Mouse (Mus musculus): ENCODE measurements at regions not wholly inside any gene's neighbourhood (a gene's known extent, or its start where the extent isn't known, plus 50 kb on each side); places are given as distances from the start of the nearest gene placed in this dataset.

DNA sequence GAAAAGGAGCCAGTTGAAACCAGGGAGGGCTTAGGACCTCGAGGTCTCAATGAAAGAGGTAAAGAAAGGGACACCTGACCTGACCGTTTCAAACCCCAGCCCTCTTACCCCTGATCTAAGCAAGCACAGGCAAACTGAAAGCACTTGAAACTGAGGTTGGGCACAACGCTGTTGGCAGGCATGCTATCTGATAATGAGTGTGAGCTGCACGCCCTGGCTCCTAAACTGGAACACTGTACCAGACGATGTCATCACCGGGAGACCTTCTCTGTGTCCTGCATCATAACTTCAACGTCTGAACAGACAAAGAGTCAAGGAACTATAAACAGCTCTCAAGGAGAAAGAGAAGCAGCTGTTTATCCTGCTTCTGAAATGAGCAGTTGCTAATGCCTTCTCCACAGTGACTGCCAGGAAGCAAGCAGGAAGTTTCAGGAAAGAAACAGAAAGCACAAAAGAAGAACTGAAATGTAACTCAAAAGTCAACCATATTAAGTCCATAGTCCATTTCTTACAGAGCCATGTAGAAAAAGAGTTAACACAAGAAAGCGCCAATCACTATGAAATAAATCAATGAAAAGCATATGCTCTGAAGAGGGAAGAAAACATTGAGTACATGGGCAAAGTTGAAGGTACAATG is 301.3 kb downstream of the Epha4 start:
- no peaks in the 10 kb centered on the region for H3K36me3 ChIP-seq (ENCODE audit: control insufficient read depth, insufficient read depth)
- no peaks in the 10 kb centered on the region for H3K27me3 ChIP-seq (ENCODE audit: control insufficient read depth, insufficient read depth, low read length)
- H3K4me2 ChIP-seq (ENCODE audit: low read depth, low read length), result peak overlapping the region; percentile 62
- H3K9ac ChIP-seq (ENCODE audit: low read length), result peak overlapping the region; percentile 34; the same call in 1 of the 2 replicates
- H3K4me1 ChIP-seq (ENCODE audit: control insufficient read depth, insufficient read depth, low read length), result peaks cover 7% of the 10 kb centered on the region
- H3K9me3 ChIP-seq (replicated peaks; ENCODE audit: control insufficient read depth, low read length), result no peaks in the 10 kb centered on the region
- peak overlapping the region; percentile 73 for H3K27ac ChIP-seq (ENCODE audit: low read length)
- ATAC-seq (replicated peaks; ENCODE audit: extremely low read depth, insufficient read depth, low FRiP score), result peak; percentile 87; the same call in 1 of the 2 replicates
- H3K4me3 ChIP-seq (ENCODE audit: low read length), result peak overlapping the region; percentile 34
- 17% methylated on average over 8 of the region's 8 CpGs for WGBS

DNA sequence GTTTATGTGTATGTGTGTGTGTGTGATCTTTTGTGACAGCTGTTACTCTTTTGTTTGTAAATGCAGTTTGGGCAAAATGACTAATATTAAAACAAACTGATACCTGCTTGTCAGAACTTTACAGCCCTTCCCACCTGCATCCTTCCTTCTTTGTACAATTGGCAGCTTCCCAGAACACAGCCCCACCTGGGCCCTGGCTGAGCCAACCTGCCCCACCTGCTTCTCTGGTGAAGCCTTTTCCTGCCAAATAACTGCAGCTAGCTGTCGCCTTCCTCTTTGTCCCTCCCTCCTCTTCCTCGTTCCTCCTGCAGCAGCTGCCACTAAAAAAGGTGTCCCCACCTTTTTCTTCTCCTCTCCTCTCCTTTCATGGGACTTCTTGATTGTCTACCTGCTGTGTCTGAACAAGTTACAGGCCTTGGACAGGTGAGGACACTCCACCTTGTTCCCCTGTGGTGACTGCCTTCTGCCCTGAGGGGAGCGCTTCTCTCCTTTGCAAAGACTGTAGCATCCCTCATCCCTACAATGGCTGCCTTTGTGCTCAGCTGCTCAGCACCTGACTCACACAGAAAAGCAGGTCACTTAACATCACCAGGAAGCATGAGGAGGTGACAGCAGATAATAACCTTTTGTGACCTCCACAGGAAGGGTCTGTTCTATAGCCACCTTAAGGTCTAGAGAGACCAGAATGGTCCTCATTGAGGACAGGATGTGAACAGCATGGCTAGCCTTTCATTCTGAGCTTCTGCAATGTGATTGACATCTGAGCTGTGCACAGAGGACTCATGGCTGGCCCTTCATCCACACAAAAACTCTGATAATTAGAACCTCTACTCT is 295.2 kb downstream of the Epha4 start:
- Histone ChIP-seq H3K27me3 (ENCODE audit: control insufficient read depth, insufficient read depth, low read length) (no peaks in the 10 kb centered on the region), H3K36me3 (ENCODE audit: control insufficient read depth, insufficient read depth) (no peaks in the 10 kb centered on the region), H3K27ac (ENCODE audit: low read length) (no peak overlapping the region), H3K4me2 (ENCODE audit: low read depth, low read length) (no peak overlapping the region), H3K4me1 (ENCODE audit: control insufficient read depth, insufficient read depth, low read length) (no peaks in the 10 kb centered on the region), H3K9ac (ENCODE audit: low read length) (no peak overlapping the region), H3K4me3 (ENCODE audit: low read length) (no peak overlapping the region), H3K9me3 (replicated peaks; ENCODE audit: control insufficient read depth, low read length) (no peaks in the 10 kb centered on the region)
- 62% methylated on average over 3 of the region's 3 CpGs for WGBS
- ATAC-seq (replicated peaks; ENCODE audit: extremely low read depth, insufficient read depth, low FRiP score), result no peak

DNA sequence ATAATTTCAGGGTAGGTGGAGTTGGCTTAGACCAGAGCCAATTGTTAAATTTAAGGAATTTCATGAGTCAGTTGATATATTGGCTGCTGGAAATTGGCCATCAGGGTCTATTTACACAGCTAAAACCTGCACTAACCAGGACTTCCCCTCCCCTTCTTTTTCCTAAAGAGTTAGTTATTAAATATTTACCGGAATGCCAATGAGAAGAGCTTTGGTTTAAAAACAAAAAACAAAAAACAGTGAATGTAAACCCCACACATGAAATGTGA is 294.6 kb downstream of the Epha4 start:
- no peak overlapping the region for H3K27ac ChIP-seq (ENCODE audit: low read length)
- no peak overlapping the region for H3K9ac ChIP-seq (ENCODE audit: low read length)
- H3K4me1 ChIP-seq (ENCODE audit: control insufficient read depth, insufficient read depth, low read length), result no peaks in the 10 kb centered on the region
- ATAC-seq (replicated peaks; ENCODE audit: extremely low read depth, insufficient read depth, low FRiP score), result no peak
- no peaks in the 10 kb centered on the region for H3K9me3 ChIP-seq (replicated peaks; ENCODE audit: control insufficient read depth, low read length)
- no peak overlapping the region for H3K4me2 ChIP-seq (ENCODE audit: low read depth, low read length)
- H3K36me3 ChIP-seq (ENCODE audit: control insufficient read depth, insufficient read depth), result no peaks in the 10 kb centered on the region
- H3K4me3 ChIP-seq (ENCODE audit: low read length), result no peak overlapping the region
- 77% methylated on average over 1 of the region's 1 CpGs for WGBS
- no peaks in the 10 kb centered on the region for H3K27me3 ChIP-seq (ENCODE audit: control insufficient read depth, insufficient read depth, low read length)

GRCm38 (mm10) chr1:77220783-77221182 is 294.1 kb downstream of the Epha4 start:
- H3K4me3 ChIP-seq (ENCODE audit: low read length), result no peak overlapping the region
- WGBS, result 55% methylated on average over 6 of the region's 6 CpGs
- no peaks in the 10 kb centered on the region for H3K27me3 ChIP-seq (ENCODE audit: control insufficient read depth, insufficient read depth, low read length)
- H3K36me3 ChIP-seq (ENCODE audit: control insufficient read depth, insufficient read depth), result no peaks in the 10 kb centered on the region
- H3K9me3 ChIP-seq (replicated peaks; ENCODE audit: control insufficient read depth, low read length), result no peaks in the 10 kb centered on the region
- no peak overlapping the region for H3K27ac ChIP-seq (ENCODE audit: low read length)
- H3K4me1 ChIP-seq (ENCODE audit: control insufficient read depth, insufficient read depth, low read length), result no peaks in the 10 kb centered on the region
- no peak overlapping the region for H3K9ac ChIP-seq (ENCODE audit: low read length)
- ATAC-seq (replicated peaks; ENCODE audit: extremely low read depth, insufficient read depth, low FRiP score), result no peak
- no peak overlapping the region for H3K4me2 ChIP-seq (ENCODE audit: low read depth, low read length)

GRCm38 (mm10) chr1:77221900-77222299 is 293.0 kb downstream of the Epha4 start:
- H3K4me3 ChIP-seq (ENCODE audit: low read length), result no peak overlapping the region
- no peak for ATAC-seq (replicated peaks; ENCODE audit: extremely low read depth, insufficient read depth, low FRiP score)
- WGBS, result 74% methylated on average over 2 of the region's 2 CpGs
- H3K4me2 ChIP-seq (ENCODE audit: low read depth, low read length), result no peak overlapping the region
- no peak overlapping the region for H3K27ac ChIP-seq (ENCODE audit: low read length)
- no peaks in the 10 kb centered on the region for H3K9me3 ChIP-seq (replicated peaks; ENCODE audit: control insufficient read depth, low read length)
- H3K9ac ChIP-seq (ENCODE audit: low read length), result no peak overlapping the region
- peaks cover 5% of the 10 kb centered on the region; the same call in 1 of the 2 replicates for H3K4me1 ChIP-seq (ENCODE audit: control insufficient read depth, insufficient read depth, low read length)
- H3K27me3 ChIP-seq (ENCODE audit: control insufficient read depth, insufficient read depth, low read length), result no peaks in the 10 kb centered on the region
- no peaks in the 10 kb centered on the region for H3K36me3 ChIP-seq (ENCODE audit: control insufficient read depth, insufficient read depth)

GRCm38 (mm10) chr1:77226546-77226945 is 288.3 kb downstream of the Epha4 start:
- ATAC-seq (replicated peaks; ENCODE audit: extremely low read depth, insufficient read depth, low FRiP score), result no peak
- 28% methylated on average over 4 of the region's 4 CpGs for WGBS

DNA sequence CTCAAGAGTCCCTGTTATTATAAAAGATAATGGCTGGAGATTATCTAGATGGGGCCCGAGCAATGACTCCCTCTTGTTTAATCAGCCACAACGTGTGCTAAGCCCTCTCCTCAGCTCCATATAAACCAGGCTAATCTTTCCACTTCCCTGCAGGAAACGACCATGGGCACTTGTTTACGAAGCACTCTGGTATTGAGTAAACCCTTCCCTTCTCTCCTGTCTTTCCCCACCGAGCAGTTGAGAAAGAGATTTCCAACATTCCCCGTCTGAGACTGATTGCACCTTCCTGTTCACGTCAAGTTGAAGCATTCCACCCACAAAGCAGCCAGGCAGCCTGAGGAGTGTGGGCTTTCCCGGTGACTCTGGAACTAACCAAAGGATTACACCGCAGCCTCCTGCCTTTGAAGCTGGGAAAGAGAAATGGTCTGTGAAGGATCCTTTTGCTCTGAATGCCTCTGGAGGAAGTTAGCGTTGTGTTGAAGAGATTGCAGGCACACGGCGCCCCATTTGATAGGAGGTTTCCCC is 287.8 kb downstream of the Epha4 start:
- peaks cover 5% of the 10 kb centered on the region; the same call in 1 of the 2 replicates for H3K4me1 ChIP-seq (ENCODE audit: control insufficient read depth, insufficient read depth, low read length)
- no peak overlapping the region for H3K4me3 ChIP-seq (ENCODE audit: low read length)
- no peaks in the 10 kb centered on the region; the same call in 1 of the 2 replicates for H3K9me3 ChIP-seq (replicated peaks; ENCODE audit: control insufficient read depth, low read length)
- H3K9ac ChIP-seq (ENCODE audit: low read length), result no peak overlapping the region
- no peaks in the 10 kb centered on the region for H3K27me3 ChIP-seq (ENCODE audit: control insufficient read depth, insufficient read depth, low read length)
- H3K4me2 ChIP-seq (ENCODE audit: low read depth, low read length), result peak overlapping the region; percentile 5
- 13% methylated on average over 12 of the region's 12 CpGs for WGBS
- peak; percentile 49; the same call in 1 of the 2 replicates for ATAC-seq (replicated peaks; ENCODE audit: extremely low read depth, insufficient read depth, low FRiP score)
- H3K27ac ChIP-seq (ENCODE audit: low read length), result no peak overlapping the region
- no peaks in the 10 kb centered on the region for H3K36me3 ChIP-seq (ENCODE audit: control insufficient read depth, insufficient read depth)

More at GRCm38 (mm10) chr1:77226546-77226945, 288.3 kb downstream of the Epha4 start:
- peak overlapping the region; percentile 5; the same call in 1 of the 2 replicates for H3K4me2 ChIP-seq (ENCODE audit: low read depth, low read length)
- H3K9ac ChIP-seq (ENCODE audit: low read length), result no peak overlapping the region
- no peaks in the 10 kb centered on the region; the same call in 1 of the 2 replicates for H3K9me3 ChIP-seq (replicated peaks; ENCODE audit: control insufficient read depth, low read length)
- H3K4me1 ChIP-seq (ENCODE audit: control insufficient read depth, insufficient read depth, low read length), result peaks cover 5% of the 10 kb centered on the region; the same call in 1 of the 2 replicates
- H3K4me3 ChIP-seq (ENCODE audit: low read length), result no peak overlapping the region
- H3K27ac ChIP-seq (ENCODE audit: low read length), result no peak overlapping the region
- H3K36me3 ChIP-seq (ENCODE audit: control insufficient read depth, insufficient read depth), result no peaks in the 10 kb centered on the region
- no peaks in the 10 kb centered on the region for H3K27me3 ChIP-seq (ENCODE audit: control insufficient read depth, insufficient read depth, low read length)

GRCm38 (mm10) chr1:77227800-77228199 is 287.1 kb downstream of the Epha4 start:
- no peak overlapping the region for H3K9ac ChIP-seq (ENCODE audit: low read length)
- H3K4me2 ChIP-seq (ENCODE audit: low read depth, low read length), result no peak overlapping the region
- H3K4me1 ChIP-seq (ENCODE audit: control insufficient read depth, insufficient read depth, low read length), result peaks cover 5% of the 10 kb centered on the region; the same call in 1 of the 2 replicates
- H3K27ac ChIP-seq (ENCODE audit: low read length), result no peak overlapping the region
- no peak for ATAC-seq (replicated peaks; ENCODE audit: extremely low read depth, insufficient read depth, low FRiP score)
- no peak overlapping the region for H3K4me3 ChIP-seq (ENCODE audit: low read length)
- no peaks in the 10 kb centered on the region; the same call in 1 of the 2 replicates for H3K9me3 ChIP-seq (replicated peaks; ENCODE audit: control insufficient read depth, low read length)
- WGBS, result 59% methylated on average over 6 of the region's 6 CpGs
- H3K27me3 ChIP-seq (ENCODE audit: control insufficient read depth, insufficient read depth, low read length), result no peaks in the 10 kb centered on the region
- no peaks in the 10 kb centered on the region for H3K36me3 ChIP-seq (ENCODE audit: control insufficient read depth, insufficient read depth)

- no peaks in the 10 kb centered on the region for H3K36me3 ChIP-seq (ENCODE audit: control insufficient read depth, insufficient read depth)
- H3K4me1 ChIP-seq (ENCODE audit: control insufficient read depth, insufficient read depth, low read length), result peaks cover 5% of the 10 kb centered on the region; the same call in 1 of the 2 replicates
- H3K9me3 ChIP-seq (replicated peaks; ENCODE audit: control insufficient read depth, low read length), result no peaks in the 10 kb centered on the region; the same call in 1 of the 2 replicates
- H3K27ac ChIP-seq (ENCODE audit: low read length), result no peak overlapping the region
- no peak overlapping the region for H3K4me3 ChIP-seq (ENCODE audit: low read length)
- 77% methylated on average over 4 of the region's 4 CpGs for WGBS
- H3K9ac ChIP-seq (ENCODE audit: low read length), result no peak overlapping the region
- ATAC-seq (replicated peaks; ENCODE audit: extremely low read depth, insufficient read depth, low FRiP score), result no peak
- H3K4me2 ChIP-seq (ENCODE audit: low read depth, low read length), result no peak overlapping the region
- H3K27me3 ChIP-seq (ENCODE audit: control insufficient read depth, insufficient read depth, low read length), result no peaks in the 10 kb centered on the region
Measured at GRCm38 (mm10) chr1:77229561-77229960, 285.3 kb downstream of the Epha4 start.
